Mouse (Mus musculus): ENCODE measurements around the gene Tdg. TPM values are rescaled to one million over a fixed set of nuclear protein-coding genes. Genes with fewer than 3 reads are reported as not detected.
A peak's percentile ranks its signal among the peaks of the same experiment; 100 is the strongest.

The Tdg gene
- polyA plus RNA-seq, 1 experiment from 2014 or later, result 74.1 TPM

DNA sequence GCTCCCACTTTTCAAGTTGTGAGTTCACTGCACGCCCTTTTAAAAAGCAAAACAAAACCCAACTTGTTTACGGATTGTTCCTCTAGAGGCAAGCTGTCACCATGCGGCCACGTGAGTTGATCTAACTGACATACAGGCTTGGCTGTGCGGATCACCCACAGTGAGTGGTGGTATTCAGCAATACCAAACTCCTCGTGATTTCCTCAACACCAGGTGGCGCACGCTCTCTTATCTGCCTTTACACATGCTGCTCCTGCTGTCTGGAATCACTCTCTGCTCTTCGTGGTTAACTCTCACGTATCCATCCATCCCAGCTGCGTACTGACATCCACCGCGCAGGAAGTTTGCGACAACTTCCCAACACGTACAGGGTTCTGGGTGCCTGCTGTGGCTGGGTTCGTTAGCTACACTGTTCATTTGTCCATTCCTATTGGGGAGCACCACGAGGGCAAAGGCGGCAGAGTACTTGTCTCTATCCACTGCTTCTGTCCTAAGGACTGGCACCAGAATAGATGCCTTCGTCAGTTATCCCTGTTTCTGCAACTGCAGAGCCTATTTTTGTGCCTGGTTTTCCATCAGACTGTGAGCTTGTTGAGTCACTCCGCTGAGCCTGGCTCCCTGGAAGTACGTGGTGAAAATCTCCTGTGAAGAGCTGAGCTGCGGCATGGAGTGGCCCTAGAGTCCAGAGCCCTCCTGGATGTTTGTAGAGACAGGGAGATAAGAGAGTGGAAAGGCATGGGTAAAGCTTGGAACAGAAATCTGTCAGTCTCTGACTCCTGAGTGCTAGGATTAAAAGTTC lies 37.0 kb downstream of the Tdg start:
- Histone ChIP-seq H3K4me1 (peaks cover 8% of the 10 kb centered on the region; the same call in 1 of the 2 replicates), H3K4me3 (peak overlapping the region; percentile 22; the same call in 1 of the 2 replicates), H3K9me3 (replicated peaks) (no peaks in the 10 kb centered on the region), H3K36me3 (no peaks in the 10 kb centered on the region), H3K4me2 (peak overlapping the region; percentile 53), H3K27ac (no peak overlapping the region), H3K27me3 (replicated peaks) (no peaks in the 10 kb centered on the region), H3K9ac (no peak overlapping the region)
- 16% methylated on average over 22 of the region's 22 CpGs for WGBS (ENCODE audit: insufficient replicate concordance)
- ATAC-seq, result peak; percentile 83

DNA sequence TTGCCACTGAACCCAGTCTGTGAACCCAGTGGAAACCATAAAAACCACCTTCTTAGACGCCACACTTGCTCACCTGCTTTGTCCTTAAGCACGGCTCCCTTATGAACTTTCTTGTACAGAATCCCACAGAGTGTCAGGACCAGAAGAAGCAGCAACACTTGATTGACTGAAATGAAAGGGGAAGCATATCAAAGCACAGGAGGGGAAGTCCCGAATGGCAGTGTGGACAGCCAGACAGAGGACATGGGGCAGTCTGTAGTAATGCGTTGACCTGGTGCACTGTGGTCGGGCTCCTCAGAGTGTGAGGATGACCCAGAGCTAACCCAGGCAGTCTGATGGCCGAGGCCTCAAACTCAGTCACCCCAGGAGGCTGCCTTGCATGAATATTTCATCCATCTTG lies 40.6 kb downstream of the Tdg start:
- no peaks in the 10 kb centered on the region for H3K27me3 ChIP-seq (replicated peaks)
- no peak overlapping the region for H3K27ac ChIP-seq
- no peaks in the 10 kb centered on the region for H3K9me3 ChIP-seq (replicated peaks)
- no peak overlapping the region for H3K4me3 ChIP-seq
- no peak for ATAC-seq
- H3K4me1 ChIP-seq, result peaks cover 8% of the 10 kb centered on the region; the same call in 1 of the 2 replicates
- H3K9ac ChIP-seq, result no peak overlapping the region
- 41% methylated on average over 6 of the region's 6 CpGs for WGBS (ENCODE audit: insufficient replicate concordance)
- no peaks in the 10 kb centered on the region for H3K36me3 ChIP-seq
- no peak overlapping the region for H3K4me2 ChIP-seq

DNA sequence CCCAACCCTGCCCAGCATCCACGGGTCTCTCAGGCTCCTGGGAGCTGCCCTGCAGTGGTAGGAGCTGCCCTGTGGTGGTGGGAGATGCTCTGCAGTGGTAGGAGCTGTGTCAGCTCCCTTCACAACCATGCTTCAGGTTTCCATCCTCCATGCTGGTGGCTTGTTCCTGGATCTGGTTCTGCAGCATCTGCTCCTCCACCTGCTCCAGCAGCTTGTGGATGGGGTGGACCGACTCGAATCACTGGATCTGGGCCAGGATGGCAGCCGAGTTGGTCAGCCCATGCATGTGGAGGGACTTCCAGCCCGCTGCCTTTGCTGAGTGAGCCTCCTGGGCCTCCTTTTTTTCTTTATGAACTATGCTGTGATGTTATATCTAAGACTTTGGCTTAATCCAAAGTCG lies 47.3 kb downstream of the Tdg start:
- ATAC-seq, result no peak
- no peak overlapping the region for H3K4me2 ChIP-seq
- H3K9me3 ChIP-seq (replicated peaks), result no peaks in the 10 kb centered on the region
- H3K4me3 ChIP-seq, result no peak overlapping the region
- no peak overlapping the region for H3K27ac ChIP-seq
- 59% methylated on average over 6 of the region's 6 CpGs for WGBS (ENCODE audit: insufficient replicate concordance)
- no peaks in the 10 kb centered on the region for H3K36me3 ChIP-seq
- peaks cover 7% of the 10 kb centered on the region; the same call in 1 of the 2 replicates for H3K27me3 ChIP-seq (replicated peaks)
- no peak overlapping the region for H3K9ac ChIP-seq
- no peaks in the 10 kb centered on the region for H3K4me1 ChIP-seq

DNA sequence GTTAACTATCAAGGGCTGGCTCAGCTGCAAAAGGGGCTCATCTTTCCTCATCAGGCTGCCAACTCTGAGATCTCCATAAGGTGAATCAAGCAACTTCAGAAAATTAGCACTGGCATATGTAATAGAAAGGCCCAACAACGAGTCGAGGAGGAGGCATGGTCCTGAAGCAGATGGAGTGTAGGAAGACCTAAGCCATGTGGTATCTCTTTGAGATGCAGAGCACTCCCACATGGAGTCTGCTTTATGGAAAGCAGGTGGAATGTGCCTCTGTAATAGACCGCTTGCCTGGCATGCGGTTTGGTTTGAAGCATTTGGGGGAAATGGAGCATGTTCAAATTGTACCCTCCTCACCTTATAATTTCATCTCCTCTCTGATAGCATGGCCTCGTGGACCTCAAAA lies 51.1 kb downstream of the Tdg start:
- Histone ChIP-seq H3K4me1 (peaks cover 8% of the 10 kb centered on the region), H3K4me2 (no peak overlapping the region), H3K27ac (no peak overlapping the region), H3K36me3 (no peaks in the 10 kb centered on the region), H3K9ac (no peak overlapping the region), H3K9me3 (replicated peaks) (no peaks in the 10 kb centered on the region), H3K27me3 (replicated peaks) (peaks cover 7% of the 10 kb centered on the region; the same call in 1 of the 2 replicates), H3K4me3 (no peak overlapping the region)
- 70% methylated on average over 5 of the region's 5 CpGs for WGBS (ENCODE audit: insufficient replicate concordance)
- no peak for ATAC-seq

DNA sequence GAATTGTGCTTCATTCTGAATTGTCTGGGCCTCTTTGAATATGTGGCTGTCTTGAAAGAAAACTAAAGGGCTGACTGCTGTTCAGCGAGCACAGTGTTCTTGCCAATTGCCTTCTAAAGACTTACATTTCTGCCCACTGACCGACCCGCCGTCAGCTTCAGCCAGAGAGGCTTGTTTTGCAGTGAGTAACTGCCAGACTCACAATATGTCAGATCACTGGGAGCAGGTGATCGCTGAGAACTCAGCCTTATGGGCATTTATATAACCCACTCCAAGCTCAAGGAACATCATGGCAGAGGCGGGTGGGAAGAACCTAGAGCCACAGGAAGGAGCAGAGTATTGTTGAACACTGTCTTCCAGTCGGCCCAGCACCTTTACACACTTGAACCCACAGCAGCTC lies 52.0 kb downstream of the Tdg start:
- Histone ChIP-seq H3K27ac (no peak overlapping the region), H3K4me3 (no peak overlapping the region), H3K4me2 (no peak overlapping the region), H3K36me3 (no peaks in the 10 kb centered on the region), H3K9me3 (replicated peaks) (no peaks in the 10 kb centered on the region), H3K9ac (no peak overlapping the region), H3K27me3 (replicated peaks) (peaks cover 7% of the 10 kb centered on the region; the same call in 1 of the 2 replicates), H3K4me1 (peaks cover 10% of the 10 kb centered on the region)
- ATAC-seq, result no peak
- whole genome bisulfite sequencing (ENCODE audit: insufficient replicate concordance), result 74% methylated on average over 7 of the region's 7 CpGs

DNA sequence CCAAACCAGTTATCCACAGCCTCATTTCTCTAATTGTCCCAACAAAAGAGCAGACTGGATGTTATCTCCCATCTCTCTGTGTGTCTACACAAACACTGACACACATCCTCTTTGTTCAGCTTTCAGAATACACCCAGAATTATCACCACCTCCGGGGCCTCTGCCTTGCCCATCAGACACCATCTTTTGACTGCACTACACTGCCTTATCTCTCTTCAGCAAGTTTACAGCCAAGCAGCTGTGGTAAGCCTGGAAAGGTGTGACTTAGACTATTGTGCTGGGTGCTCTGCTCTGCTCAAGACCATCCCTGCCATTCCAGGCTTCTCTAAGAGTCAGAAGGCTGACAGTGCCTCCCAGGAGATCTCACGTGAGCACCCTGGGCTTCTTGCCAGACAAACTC lies 55.8 kb downstream of the Tdg start:
- Histone ChIP-seq H3K9me3 (replicated peaks) (no peaks in the 10 kb centered on the region), H3K4me1 (peaks cover 10% of the 10 kb centered on the region), H3K4me3 (no peak overlapping the region), H3K27ac (no peak overlapping the region), H3K36me3 (no peaks in the 10 kb centered on the region), H3K27me3 (replicated peaks) (peaks cover 12% of the 10 kb centered on the region), H3K4me2 (no peak overlapping the region), H3K9ac (no peak overlapping the region)
- peak; percentile 86 for ATAC-seq
- WGBS (ENCODE audit: insufficient replicate concordance), result 29% methylated on average over 2 of the region's 2 CpGs

DNA sequence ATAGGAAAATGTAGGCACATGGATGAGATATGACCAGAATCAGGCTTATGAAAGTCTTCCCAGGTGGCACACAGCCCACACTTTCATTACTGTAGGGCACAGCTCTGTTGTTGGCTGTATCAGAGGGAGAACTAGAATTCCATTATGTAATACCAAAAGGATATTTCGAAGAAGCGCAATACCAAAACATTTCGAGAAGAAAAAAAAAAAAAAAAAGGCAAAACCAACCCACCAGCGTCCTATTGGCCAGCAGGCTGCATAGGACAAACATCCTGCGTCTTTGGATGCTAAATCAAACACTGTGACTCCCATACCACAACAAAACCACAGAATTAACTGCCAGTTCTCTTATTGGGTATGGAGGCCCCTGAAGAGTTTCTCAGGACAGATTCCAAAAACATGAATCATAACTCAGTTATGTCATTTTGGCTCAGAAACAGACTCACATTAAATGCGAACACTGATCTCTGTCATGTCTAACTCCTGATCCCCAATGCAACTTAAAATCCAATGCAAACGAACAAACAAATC lies 60.1 kb downstream of the Tdg start:
- H3K9me3 ChIP-seq (replicated peaks), result no peaks in the 10 kb centered on the region
- ATAC-seq, result no peak
- H3K27ac ChIP-seq, result no peak overlapping the region
- peaks cover 23% of the 10 kb centered on the region for H3K27me3 ChIP-seq (replicated peaks)
- peaks cover 10% of the 10 kb centered on the region for H3K4me1 ChIP-seq
- H3K9ac ChIP-seq, result no peak overlapping the region
- WGBS (ENCODE audit: insufficient replicate concordance), result 67% methylated on average over 7 of the region's 7 CpGs
- H3K4me2 ChIP-seq, result no peak overlapping the region
- no peaks in the 10 kb centered on the region for H3K36me3 ChIP-seq
- H3K4me3 ChIP-seq, result no peak overlapping the region

GRCm38 (mm10) chr10:82690494-82690893 lies 60.9 kb downstream of the Tdg start, which contains the start of gene Glt8d2:
Gene Glt8d2 (minus strand): TSS chr10:82690650.
- Histone ChIP-seq H3K4me1 (peaks cover 5% of the 10 kb centered on the region), H3K9me3 (replicated peaks) (no peaks in the 10 kb centered on the region), H3K4me3 (no peak within 1 kb of the TSS), H3K36me3 (no peaks in the 10 kb centered on the region), H3K9ac (no peak within 1 kb of the TSS), H3K4me2 (peak within 1 kb of the TSS; percentile 28), H3K27ac (no peak within 1 kb of the TSS), H3K27me3 (replicated peaks) (peaks cover 23% of the 10 kb centered on the region)
- ATAC-seq, result no peak
- 13% methylated on average over 14 of the region's 14 CpGs for WGBS (ENCODE audit: insufficient replicate concordance)

DNA sequence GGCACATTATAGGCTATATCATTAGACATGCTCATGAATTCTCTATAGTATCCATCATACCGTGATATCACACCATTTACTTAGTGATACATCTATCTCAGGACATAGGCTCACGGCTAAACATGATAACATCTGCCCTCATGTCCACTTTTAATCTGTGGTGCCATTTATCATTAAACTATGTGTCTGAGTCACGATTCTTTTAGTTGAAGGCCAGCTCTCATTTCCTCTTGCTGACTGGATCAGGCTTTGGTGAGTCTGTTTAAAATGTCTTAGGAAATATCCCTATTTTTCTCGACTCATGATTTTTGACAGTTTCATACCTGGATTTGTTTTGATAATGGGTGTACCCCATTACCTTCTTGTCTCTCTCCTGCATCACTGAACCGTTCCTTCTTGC lies 66.3 kb downstream of the Tdg start, which contains the start of gene Hcfc2:
Hcfc2 (plus strand) TSS at position 205 of the 400 bp plus-strand sequence.
- Histone ChIP-seq H3K9ac (no peak within 1 kb of the TSS), H3K4me2 (no peak within 1 kb of the TSS), H3K4me3 (no peak within 1 kb of the TSS), H3K36me3 (no peaks in the 10 kb centered on the region), H3K27ac (peak within 1 kb of the TSS; percentile 43; the same call in 1 of the 2 replicates), H3K4me1 (peaks cover 40% of the 10 kb centered on the region), H3K9me3 (replicated peaks) (no peaks in the 10 kb centered on the region), H3K27me3 (replicated peaks) (peaks cover 7% of the 10 kb centered on the region)
- 32% methylated on average over 5 of the region's 5 CpGs for WGBS (ENCODE audit: insufficient replicate concordance)
- no peak for ATAC-seq

GRCm38 (mm10) chr10:82696453-82697079 lies 66.9 kb downstream of the Tdg start:
- Histone ChIP-seq H3K4me1 (peaks cover 40% of the 10 kb centered on the region), H3K4me2 (no peak overlapping the region), H3K36me3 (peaks cover 4% of the 10 kb centered on the region; the same call in 1 of the 2 replicates), H3K4me3 (no peak overlapping the region), H3K27ac (peak overlapping the region; percentile 43; the same call in 1 of the 2 replicates), H3K9me3 (replicated peaks) (no peaks in the 10 kb centered on the region), H3K27me3 (replicated peaks) (0 out of 2 replicates have a peak, but pooled peaks cover under 1% of the 10 kb centered on the region), H3K9ac (no peak overlapping the region)
- 17% methylated on average over 4 of the region's 4 CpGs for WGBS (ENCODE audit: insufficient replicate concordance)
- no peak for ATAC-seq

DNA sequence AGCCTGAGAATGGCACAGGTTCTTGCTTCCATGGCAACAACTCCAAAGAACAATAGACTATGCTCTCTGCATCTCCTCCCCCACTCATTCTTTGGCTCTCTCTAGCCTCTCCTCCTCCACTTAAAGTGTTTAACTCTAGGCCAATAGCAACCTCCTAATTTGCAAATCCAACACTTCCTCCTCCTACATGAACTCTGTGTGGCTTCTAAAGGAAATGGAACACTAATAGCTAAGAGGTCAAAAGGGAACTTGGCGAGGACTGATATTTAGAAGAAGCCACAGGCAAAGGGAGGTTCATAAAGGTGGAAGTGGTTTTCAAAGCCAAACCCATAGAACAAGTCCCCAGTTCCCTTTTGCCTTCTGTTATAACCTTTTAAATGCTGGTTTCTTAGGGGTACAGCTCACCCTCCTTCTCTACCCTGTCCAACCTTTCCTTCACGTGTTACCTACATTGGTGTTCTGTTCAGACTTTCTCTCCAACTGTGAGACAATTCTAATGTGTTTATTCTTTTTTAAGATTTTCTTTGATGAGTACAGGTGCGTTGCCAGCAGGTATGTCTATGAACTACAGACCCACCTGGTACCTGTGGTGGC lies 67.8 kb downstream of the Tdg start:
- Histone ChIP-seq H3K4me2 (no peak overlapping the region), H3K9ac (no peak overlapping the region), H3K9me3 (replicated peaks) (no peaks in the 10 kb centered on the region), H3K4me3 (no peak overlapping the region), H3K27me3 (replicated peaks) (no peaks in the 10 kb centered on the region), H3K36me3 (peaks cover 10% of the 10 kb centered on the region), H3K4me1 (peaks cover 40% of the 10 kb centered on the region), H3K27ac (peak overlapping the region; percentile 43; the same call in 1 of the 2 replicates)
- WGBS (ENCODE audit: insufficient replicate concordance), result 46% methylated on average over 3 of the region's 3 CpGs
- no peak for ATAC-seq
